Mouse (Mus musculus) kidney, postnatal 25 days (tissue): ENCODE measurements at regions not wholly inside any gene's neighbourhood (a gene's known extent, or its start where the extent isn't known, plus 50 kb on each side); places are given as distances from the start of the nearest gene placed in this dataset.
"Not testable (repeated sequence)": the region's sequence is repeated elsewhere in the genome, so short reads cannot be mapped to it uniquely, and the experiment has no call there.

Experiments
- DNase-seq, 2 experiments: peaks; one replicate each; pipeline ENCODE4 v3.0.0; 2021; ENCODE audit warnings: mixed read lengths in 2 of 2

DNA sequence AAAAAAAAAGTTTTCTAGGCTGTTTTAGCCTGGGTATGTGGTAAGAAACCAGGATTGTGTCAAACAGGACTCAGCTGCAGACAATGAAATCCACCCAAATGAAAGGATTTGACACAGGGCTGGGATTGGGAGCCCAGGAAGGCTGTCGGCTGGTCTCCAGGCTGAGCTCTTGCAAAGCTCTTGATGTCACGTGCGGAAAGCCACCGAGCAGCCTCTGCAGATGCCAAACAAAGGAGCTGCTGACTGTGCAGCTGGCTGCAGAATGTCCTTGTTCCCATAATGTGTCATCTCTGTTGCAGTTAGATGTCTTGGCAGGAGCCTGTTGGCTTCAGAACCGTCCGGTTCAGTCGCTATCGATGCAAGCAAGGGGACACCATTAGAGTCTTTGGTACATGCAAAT, 56.1 kb downstream of the Bbs10 start:
- DNase-seq: no peak

DNA sequence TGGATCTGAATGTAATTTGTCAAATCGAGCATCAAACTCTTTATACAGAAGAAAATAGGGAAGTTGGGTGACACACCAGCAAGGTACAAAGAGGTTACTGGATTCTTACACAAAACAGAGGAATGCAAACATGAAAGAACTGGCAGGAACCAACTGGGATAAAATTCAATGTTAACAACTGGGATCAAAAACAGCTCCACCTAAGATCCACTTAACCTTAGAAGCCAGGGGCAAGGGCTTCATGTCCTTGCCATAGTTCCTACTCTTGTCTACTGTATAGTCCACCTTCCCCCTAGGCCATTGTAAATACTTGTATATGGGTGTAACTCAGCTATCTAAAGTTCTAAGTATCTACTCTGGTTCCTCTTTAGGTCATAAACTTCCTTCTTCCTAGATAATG, 59.9 kb downstream of the Bbs10 start:
- not testable (repeated sequence) for DNase-seq

DNA sequence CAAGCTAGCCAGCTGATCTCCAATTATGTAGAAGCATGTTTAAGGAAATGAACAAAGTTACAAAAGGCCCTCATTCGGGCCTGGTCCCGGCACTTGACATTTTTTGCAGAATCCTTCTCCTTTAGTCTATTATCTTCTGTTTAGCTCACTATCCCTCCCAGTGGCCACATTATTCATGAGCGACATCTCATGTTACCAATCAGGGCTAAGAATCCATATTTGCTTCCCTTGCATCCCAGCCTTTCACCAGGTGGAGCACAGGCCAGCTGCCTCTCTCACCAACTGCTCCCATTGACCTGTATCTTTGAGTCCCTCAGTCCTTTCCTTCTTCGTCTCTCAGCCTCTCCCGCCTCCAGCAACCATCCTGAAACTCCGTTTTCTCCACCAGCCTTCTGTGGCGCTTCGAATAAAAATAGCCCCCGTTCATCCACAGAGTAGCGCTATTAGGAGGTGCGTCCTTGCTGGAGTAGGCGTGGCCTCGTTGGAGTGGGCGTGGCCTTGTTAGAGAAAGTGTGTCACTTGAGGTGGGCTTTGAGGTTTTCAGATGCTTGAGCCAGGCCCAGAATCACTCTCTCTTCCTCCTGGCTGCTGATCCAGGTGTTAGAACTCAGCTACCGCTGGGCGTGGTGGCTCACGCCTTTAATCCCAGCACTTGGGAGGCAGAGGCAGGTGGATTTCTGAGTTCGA, 63.4 kb downstream of the Bbs10 start:
- no peak for DNase-seq

DNA sequence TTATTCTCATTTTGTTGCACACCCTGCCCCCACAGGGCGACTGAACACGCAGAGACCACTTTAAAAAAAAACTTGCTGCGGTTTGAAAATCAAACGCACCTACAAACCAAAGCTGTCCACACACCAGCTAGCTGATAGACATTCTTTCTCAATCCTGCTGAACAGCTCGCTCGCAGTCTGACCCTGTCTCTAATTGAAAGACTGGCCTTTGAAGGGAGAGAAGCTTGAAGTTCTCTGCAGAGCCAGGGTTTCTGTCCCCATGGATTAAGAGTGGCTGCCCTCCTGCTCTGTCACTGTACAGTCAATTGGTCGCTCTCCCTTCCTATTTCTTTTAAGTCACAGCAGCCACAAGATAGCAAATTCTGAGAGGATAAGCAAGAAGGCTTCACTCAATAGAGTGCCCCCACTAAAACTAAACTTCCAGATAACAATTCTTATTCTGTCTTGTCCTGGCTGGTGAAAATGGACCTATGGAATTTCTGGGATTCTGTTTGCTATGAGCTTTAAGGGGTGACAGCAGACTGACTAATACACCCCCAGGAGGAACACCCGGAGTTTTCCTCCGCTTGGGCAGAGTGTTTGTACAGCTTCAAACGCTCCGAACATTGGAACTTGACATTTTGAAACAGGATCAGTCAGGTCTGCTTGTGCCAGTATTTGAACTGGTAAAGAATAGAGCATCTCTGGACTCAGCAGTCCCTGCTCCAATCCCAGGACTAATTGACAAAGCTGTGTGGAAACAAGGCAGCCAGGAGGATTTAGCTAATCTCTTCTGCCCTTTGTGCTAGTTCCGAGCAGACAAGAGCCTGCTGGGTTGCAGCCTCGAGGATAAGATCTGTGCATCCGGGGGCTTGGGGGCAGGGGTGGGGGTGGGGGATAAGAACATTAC, 65.5 kb downstream of the Bbs10 start:
- no peak for DNase-seq

DNA sequence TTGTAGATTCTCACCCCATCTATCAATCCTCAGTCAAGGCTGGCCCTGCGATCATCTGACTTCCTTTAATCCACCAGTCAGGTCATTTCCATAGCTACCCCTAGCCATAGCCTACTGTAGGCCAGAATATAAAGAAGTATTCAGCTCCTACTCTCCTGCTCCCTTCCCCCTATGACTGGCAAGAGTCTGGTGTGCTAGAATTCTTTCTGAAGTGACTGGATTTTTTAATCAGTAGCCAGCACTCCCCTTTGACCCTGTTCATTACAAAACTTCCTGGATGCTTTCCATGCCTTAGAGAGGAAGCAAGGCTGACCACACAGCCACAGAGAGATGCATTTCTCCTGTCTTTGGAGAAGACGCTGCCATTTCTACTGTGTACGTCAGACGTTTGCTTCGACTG, 66.5 kb downstream of the Bbs10 start:
- peak; percentile 67 to 71 for DNase-seq

DNA sequence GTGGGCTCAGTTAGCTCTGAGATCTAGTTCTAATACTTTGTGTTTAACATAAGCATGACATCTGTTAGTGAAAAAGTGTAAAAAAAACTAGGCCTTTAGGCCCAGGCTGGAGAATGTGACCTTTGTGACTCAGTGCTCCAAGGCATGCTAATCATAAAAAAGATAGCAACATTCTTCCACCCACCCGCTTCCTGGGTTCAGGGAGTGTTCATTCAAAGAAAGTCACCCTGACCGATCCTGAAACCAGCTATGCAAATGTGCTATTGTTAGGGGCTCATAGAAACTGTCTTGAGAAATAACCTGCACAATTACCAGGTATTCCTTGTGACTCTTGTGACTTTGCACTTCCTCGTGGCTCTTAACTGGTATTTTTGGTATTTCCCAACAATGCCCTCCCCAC, 70.6 kb downstream of the Bbs10 start:
- DNase-seq: not testable (repeated sequence)

DNA sequence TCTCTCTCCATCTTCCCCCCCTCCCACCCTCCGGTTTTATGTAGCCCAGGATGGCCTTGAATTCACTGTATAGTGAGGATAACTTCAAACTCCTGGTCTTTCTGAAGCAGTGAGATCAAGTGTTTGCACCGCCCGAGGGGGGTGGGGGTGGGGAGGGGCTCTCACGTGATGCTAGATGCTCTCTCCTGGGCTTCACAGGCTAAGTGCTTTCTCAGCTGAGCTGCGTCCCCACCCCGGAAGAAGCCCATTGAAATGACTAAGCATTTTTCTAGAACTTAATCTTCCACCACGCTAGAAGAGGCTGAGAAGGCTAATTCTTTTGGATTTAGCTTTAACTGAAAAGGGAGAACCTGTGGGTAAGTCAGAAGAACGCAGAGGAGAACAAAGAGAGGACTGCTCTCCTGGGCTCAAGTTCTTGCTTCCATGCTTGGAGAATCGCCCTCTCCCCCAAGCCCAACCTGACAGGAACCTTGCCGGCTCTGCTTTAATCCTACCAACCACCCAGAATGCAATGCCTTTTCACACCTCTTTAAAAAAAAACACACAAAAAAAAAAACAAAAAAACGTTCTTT, 79.7 kb downstream of the Bbs10 start:
- DNase-seq: peak; percentile 46 to 74

DNA sequence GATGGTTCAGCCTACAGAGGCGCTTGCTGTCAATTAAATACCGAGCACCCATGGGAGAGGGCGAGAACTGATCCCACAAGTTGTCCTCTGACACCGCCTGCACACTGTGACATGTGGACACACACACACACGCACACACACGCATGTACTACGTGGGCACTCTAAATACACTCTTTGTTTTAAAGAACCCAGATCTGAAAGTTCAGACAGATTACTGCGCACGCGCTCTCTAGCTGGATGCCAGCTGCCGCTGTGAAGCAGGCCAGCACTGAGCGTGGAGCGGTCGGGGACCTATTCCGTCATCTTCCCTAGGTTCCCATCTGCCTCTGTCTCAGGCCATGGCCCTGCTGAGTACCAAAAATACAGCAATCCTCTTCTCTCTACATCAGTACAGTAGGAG, 83.2 kb downstream of the Bbs10 start:
- no peak for DNase-seq

DNA sequence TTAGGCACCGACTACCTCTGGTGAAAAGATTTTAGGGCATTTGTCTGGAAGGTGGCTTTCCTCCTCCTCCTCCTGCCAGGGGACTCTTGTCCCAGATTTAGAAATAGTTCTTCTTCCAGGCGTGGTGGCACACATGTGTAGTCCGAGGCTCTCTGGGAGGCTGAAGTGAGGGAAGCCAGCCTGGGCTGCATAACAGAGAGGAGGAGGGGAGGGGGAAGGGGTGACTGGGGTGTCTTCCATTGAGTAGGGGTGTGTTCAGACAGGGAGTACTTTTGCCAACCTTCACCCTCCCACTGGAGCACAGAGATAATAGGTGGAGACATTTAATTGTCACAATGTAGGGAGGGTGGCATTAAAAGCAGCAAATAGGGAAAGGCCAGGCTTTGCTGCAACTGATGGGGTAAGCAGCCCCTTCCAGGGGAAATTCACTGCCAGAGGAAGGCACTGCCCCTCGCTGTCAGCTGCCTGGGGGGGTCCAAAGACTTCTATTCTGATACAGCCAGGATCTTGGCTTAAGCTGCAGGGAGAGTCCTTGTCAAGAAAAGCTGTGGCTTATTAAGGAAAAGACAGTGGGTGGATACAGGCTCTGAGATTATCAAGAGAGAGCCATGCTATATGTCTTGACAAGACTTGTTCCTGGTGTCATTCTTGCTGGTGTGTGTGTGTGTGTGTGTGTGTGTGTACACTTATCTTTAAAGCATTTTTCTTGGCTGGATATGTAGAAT, 83.9 kb downstream of the Bbs10 start:
- DNase-seq: no peak

DNA sequence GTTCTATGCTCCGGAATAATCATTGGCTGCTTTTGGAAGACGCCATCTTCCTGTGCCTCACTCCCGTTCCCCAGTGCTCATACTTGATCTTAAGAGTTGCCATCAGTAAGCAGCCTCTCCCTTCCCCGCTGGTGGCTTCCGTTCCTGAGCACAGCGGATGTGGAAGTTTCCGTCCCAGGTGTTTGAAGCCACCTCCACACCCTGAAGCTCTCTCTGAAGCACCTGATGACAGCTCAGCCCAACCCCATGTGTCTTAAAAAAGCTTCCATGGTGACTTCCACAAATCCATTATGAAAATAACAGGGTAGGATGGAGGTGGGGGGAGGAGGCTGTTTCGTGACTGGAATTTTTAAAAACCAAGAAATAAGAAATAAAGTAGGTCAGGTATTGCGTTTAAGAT, 87.1 kb downstream of the Bbs10 start:
- no peak for DNase-seq

DNA sequence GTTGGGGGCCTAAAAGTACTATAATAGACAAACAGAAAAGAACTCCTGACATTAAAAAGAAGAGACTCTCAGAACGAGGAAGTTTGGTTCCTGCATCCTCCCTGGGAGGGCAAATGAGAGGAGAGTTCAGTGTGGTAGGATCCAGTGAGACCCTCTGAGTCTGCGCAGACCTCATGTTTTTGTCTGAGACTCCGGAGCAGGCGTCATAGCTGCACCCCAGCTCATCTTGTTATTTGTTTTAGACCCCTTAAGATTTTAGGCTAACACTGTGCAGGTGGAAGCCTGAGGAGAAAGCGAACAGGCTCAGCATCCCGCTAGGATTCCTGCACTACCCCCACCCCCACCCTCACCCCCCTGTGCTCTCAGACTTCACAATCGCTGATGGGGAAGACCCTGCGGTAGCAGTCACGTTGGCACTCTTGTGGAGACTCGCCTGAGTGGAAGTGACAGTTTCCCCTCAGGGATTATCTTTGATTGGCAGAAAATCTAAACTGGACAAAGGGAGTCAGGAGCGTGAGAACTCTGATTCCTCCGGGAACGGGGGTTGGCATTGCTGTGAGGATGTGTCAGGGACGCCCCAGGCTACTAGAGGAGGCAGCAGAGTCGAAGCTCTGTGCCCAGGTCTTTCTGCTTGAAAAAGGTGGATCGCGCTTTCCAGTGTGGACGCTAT, 85.0 kb upstream of the Nap1l1 start:
- DNase-seq: no peak

DNA sequence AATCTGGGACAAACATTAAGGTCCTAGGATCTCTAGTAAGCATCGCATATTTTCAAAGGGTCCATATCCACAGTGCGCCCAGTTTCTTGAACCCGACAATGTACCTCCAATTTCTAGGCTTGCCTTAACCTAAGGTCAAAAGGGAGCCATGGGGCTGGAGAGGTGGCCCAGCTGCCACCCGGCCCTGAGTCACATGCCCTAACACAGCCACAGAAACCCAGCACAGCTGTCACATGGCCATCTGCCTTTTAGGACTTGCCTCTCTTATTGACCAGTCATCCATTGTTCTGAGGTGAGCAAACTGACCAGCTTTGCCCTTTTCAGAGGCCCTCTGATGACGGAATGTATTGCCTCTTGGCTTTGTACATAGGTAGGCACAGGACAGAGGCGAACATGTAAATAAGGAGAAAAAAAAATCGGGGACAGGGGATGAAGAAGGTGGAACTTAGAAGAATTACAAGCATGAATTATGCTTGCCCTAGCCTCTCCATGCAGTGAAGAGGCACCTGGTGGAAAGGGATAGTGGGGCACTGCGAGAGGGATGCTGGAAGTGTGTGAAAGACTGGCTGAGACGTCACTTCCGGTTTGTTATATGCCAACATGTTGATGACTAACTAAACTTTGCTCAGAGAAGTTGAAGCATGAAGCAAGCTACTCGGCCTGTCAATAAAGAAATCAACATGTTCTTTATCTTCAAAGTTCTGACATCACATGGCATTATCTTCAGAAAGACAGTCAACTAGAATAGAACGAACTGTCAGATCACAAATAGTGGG, 84.3 kb upstream of the Nap1l1 start:
- DNase-seq: no peak

DNA sequence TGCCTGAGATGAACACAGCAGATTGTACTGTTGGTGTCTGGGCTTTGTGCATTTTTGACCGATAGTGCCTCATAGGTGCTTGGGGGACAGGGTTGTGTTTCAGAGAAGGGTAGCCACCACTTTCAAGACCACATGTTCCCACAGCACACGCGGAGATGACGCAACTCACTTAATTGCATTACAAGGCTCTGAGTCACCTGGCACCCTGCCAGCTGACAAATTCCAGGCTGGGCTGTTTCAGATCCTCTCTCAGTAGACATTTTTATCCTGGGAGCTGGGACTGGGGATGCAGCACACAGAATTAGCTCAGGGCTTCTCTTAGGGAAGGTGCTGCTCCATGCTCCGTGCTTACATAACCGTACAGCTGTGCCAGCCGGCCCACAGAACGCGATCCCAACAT, 83.1 kb upstream of the Nap1l1 start:
- DNase-seq: peak; percentile 81 to 84

DNA sequence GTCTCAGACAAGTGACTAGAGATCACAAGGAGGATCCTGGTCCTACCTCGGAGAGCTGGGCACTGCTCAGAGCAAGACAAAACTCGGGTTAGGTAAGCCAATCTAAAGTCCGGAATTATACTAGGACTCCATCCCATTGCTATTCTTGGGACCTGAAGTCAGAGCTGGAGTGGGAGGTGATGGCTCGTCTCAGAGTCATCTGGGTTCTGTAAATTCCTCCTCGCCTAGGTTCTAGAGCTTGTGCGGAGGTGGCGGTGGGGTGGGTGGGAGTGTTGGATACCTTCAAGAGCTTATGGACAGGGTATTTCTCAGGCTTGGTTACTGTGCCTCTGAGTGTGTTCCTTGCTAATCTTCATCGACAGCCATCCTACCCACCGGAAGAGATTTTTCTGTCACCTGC, 78.6 kb upstream of the Nap1l1 start:
- DNase-seq: no peak

DNA sequence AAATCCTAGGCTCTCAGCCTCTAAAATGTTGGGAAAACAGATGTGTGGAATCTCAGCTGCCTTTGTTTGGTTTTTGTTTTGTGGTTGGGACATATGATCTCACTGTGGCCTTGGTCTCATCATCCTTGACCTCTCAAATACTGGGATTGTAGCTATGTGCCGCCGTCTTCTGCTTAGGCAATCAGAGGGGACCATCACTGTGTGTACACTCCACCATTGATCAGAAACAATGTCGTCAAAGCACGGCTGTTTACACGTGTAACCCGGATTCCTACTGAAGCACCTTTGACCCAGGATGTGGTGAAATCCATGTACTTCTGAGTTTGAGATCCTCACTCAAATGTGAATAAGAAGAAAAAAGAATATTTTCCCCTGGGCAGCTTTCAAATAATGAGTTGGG, 68.0 kb upstream of the Nap1l1 start:
- DNase-seq: no peak

DNA sequence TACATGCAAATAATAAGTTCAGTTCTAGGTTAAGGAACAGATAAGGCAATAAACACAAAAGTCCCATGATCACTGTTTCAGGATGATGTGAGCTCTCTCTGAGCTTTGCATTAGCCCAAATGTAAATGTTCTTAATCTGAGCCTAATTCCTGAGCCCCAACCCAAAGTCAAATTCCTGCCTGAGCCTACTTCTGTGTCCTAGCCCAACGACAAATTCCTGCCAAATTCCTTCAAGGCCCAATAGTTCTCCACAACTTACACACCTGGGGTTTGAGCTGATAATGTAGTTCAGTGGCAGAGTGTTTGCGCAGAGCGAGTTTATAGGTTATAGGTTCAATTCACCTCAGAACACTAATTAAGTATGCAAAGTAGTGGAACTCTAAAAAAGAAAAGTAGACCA, 64.1 kb upstream of the Nap1l1 start:
- DNase-seq: no peak

DNA sequence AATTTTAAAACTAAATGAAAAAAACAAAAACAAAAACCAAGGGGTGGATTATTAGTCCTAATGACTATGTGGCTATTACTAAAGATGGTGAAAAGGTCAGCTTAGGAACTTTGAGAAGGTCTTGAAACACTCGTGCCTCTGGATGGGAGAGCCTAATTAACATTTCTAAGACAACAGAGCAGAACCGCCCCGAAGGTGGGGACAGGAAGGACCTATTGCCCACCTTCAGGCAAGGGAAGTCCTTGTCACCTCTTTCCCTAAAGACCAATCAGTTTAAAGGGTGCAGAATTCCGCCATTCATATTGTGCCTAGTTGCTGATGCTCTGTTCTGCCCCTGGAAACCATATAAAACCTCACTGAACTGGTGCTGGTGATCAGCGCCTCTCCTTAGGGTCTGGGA, 63.5 kb upstream of the Nap1l1 start:
- no peak for DNase-seq

DNA sequence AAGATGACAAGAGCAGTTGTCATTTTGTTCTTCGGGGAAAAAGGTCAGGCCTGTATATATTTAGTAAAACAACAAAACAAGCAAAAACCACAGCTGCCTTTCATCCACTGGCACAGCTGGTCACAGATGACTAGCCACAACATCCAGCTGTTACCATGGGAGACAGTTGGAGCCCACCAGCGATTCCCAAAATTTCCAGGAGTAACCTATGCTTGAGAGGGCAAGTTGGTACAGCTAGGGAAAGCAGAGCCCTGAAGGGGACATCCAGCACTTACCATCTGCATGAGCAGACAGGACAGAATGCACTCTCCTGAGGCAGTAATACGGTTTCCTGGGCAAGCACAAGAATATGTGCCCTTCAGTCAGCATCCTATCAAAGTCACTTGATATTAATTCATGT, 62.9 kb upstream of the Nap1l1 start:
- DNase-seq: no peak

DNA sequence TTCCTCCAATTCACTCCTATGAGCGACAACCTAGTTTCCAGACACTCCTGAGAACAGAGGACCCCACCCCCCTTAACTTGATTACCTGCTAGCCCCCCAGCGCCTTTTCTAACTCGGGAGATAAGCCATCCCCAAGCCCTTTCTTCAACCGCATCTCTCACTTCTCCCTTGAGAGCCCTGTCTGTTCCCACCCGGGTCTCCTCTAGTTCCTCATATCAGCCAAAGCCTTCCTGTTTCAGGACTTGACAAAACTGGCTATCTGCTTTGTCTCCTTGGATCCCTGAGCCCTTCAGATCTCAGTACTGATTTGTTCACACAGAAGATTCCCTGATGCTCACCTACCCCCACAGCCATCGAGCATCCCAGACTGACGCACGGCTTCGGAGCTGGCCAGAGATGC, 61.5 kb upstream of the Nap1l1 start:
- no peak for DNase-seq

DNA sequence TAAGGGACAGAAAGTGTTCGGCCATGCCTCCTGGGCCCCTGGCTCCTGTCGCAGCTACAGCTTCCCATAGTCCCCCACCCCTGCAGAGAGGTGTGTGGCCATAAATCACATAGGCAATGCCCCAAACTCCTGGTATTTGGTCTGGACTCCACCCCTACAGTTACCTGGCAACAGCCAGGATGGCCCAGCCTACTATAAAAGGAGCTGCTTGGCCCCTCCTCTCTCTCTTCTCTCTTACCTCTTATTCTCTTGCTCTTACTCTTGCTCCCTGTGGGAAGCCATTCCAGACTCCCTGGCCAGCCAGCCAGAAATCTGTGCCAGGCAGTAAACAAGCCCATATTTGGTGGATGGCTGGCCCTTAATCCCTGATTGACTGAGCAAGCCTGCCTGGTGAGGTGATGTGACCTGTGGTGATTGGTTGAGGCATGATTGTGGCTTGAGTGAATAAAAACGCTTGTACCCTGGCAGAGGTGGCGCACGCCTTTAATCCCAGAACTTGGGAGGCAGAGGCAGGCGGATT, 56.4 kb upstream of the Nap1l1 start:
- DNase-seq: no peak

DNA sequence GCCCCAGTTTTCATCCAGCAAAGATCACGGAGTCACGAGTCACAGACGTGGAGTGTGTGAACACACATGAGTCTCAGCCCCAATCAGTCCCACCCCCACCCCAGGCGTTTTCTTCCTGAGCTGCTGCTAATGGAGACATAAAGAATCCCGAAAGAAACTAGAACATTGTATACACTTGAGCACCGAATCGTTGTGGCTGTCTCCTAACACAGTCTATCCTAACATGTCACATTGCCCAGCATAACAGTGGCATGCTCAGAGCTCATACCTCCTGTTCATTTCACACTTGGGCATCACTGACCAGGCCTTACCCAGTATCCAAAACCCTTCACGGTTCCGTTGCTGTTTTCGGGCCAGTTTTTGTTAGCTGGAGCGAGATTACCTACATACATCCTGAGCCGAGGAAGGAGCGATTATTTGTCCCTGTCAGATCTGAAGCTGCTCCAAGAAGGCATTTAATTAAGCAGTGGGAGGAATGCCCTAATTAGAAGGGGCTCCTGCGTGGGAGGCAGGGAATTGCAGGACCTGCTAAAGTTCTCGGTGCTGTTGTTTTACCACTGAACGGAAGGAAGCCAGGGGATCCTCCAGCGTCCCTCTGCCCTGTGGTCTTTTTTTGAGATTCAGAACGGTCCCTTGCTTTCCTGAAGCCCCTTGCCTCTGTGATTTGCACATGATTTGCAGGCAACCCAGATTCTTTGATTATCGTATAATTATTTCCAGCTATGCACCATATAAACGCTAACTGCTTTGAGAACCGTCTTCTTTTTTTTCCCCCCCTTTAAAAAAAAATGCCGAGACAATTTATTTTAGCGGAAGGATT, 53.4 kb upstream of the Nap1l1 start:
- DNase-seq: peak in 1 of 2 experiments; percentile 10
